Mouse (Mus musculus) neural tube, postnatal 0 days (tissue): ENCODE measurements around the gene Ino80e. TPM values are rescaled to one million over a fixed set of nuclear protein-coding genes. Genes with fewer than 3 reads are reported as not detected.

Source experiments
- polyA plus RNA-seq: library from polyadenylated mRNA; unstranded; fragments of >200 nt; fragmentation: Nextera tagmentation; extraction: Ambion mirVana; gene quantifications from 2 replicates; pipeline ENCODE4 v1.2.1, GENCODE M21; 2015

The Ino80e gene
- 78.5 and 82.2 TPM in 2 replicates for polyA plus RNA-seq

DNA sequence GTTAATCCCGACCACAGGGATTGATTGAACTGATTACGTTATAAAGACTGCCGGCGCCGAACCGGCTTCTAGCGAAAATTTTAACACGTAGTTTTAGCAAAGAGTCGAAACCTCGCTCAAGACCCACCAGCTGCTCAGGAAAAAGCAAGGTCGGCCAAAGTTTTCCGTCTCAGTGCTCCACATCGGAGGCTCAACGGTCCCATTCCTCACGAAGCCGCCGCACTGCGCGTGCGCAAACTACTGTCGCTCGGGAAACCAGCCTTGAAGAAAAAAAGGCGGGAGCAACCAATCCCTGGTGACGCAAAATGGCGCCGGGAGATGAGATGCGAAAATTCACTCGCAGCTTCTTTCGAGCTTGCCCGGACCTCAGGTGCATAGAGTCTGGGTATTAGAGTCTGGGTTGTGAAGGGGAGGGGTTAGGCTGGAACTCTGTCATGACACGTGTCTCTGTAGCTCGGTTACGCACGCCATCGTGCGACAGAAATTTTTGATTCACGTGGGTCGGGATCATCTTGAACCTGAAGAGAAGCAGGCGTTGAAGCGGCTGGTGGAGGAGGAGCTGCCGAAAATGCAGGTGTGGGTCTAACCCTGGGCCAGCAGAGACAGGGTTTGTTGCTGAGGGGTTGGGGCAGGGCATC lies at the start of gene Ino80e:
Gene Ino80e, minus strand, starts transcription at position 231 of the 638 bp plus-strand sequence.

DNA sequence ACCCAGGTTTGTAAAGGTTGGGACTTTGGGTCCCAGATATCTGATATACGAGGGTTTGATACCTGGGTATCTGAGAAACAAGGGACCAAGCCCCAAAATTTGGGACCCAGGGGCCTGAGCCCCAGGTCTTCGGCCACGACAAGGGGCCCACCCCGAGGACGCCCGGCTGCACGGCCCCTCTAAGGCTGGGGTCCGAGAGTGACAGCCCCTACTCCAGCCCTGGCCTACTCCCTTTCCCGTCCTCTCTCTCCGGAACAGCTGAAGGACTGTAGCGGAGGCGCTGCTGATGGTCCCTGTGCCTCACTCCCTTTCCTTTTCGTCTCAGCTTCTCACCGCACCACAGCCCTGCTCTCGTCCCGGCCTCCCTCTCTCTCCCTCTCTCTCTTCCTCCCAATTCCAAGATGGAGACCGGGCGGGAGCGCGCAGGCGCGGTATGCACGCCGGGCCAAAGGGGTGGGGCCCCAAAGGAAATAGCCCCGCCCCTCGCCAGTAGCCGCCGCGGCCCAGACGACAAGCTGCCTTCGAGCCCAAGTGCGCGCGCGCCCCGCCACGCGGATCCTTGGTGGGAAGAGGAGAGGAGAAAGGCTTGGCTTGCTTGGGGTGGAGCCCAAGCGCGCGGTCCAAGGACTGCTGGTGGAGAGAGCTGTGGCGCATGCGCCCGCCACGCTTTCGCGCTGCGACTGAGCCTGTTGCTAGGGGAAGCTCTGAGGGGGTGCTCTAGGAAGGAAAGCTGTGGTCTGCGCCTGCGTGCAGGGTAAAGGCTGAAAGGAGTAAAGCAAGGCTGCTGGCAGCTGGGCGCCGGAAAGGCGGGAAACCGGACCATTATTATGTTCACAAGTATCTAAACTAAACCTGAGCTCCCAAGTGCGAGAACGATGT lies 22.3 kb upstream of the Ino80e start, which contains the start of gene Taok2:
Gene Taok2, minus strand, starts transcription at position 418 of the 879 bp plus-strand sequence.

DNA sequence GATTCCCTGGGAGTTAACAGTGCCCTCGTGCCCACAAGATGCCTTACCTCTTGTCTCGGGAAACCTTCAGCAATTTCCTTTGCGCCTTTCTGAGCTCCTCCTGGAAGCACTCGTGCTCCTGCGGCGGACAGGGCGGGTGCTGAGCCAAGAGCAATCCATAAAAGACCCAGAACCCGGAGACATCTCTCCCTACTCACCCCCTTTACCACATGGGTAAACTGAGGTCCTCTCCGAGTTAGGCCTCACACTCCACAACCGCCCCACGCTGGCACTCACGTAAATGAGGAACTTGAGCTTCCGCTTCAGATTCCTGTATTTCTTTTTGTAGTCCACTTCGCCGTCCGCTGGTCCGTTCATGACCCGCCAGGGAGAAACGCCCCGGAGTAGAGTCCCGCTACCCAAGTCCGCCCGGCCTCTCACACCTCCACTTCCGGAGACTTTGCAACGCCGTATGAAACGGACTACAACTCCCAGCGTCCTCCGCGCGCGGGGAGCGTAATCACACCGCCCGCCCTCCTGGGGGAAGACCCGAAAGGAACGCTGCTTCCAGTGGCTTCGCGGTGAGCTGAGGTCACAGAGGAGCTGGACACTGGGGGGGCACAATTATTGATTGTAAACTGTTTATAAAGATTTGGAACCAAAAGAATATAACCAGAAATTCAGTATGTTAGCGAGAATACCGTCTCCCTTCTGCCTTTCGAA lies 597 bp downstream of the Ino80e start, which contains the start of gene Hirip3:
Gene Hirip3, plus strand, starts transcription at position 544 of the 702 bp plus-strand sequence.

DNA sequence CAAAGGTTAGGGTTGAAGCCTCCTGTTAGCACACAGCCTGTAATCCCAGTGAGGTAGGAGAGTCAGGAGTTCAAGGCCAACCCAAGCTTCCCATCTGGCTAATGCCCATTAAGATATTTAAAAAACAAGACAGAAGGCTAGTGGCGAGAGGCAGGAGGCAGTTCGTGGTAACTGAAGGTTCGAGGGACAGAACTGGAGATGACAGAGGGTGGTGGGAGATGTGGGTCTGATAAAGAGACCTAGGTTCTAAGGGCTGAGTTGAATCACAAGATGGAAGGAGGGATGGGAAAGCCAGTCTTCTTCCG lies 15.1 kb downstream of the Ino80e start, which contains the start of gene Doc2a:
Gene Doc2a, plus strand, starts transcription at position 301 of the 305 bp plus-strand sequence.

DNA sequence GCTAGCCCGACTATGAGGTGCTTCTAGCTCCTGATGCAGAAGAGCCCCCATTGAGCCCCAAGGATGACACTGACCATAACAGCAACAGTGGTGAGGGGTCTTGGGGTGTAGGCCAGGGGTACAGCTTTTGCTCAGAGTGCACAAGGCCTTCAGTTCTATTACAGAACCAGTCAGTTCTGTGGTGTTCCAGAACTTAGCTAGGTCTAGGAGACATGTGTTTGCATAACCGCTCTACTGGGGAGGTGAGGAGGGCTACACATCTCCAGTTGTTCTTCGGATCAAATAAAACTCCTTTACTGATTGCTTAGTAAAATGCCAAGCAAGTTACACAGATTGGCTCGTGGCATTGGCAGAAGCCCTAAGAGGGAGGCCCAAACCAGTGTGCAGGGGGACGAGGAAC lies 30.6 kb downstream of the Ino80e start, which contains the start of gene 4930451I11Rik:
Gene 4930451I11Rik, minus strand, starts transcription at position 101 of the 400 bp plus-strand sequence.

Other genes with a start within 250 kb of the Ino80e start
- 22.9 and 33.6 TPM in 2 replicates for gene Nupr1, start 231.5 kb downstream of the Ino80e start, polyA plus RNA-seq
- gene Sgf29, start 213.1 kb downstream of the Ino80e start, polyA plus RNA-seq = 44.2 and 55.6 TPM in 2 replicates
- 14.9 and 22.4 TPM in 2 replicates for gene Sult1a1, start 185.9 kb downstream of the Ino80e start, polyA plus RNA-seq
- gene Bola2, start 167.0 kb downstream of the Ino80e start, polyA plus RNA-seq = 164 and 178 TPM in 2 replicates
- 12.0 and 12.8 TPM in 2 replicates for gene Slx1b, start 166.6 kb downstream of the Ino80e start, polyA plus RNA-seq
- gene Coro1a, start 154.6 kb downstream of the Ino80e start, polyA plus RNA-seq = 109 and 127 TPM in 2 replicates
- 104 and 106 TPM in 2 replicates for gene Mapk3, start 102.8 kb downstream of the Ino80e start, polyA plus RNA-seq
- 1.1 and 1.2 TPM in 2 replicates for gene Gdpd3, start 96.0 kb downstream of the Ino80e start, polyA plus RNA-seq
- 255 and 259 TPM in 2 replicates for gene Ypel3, start 85.4 kb downstream of the Ino80e start, polyA plus RNA-seq
- 0.31 and 0.47 TPM in 2 replicates for gene Tbx6, start 80.9 kb downstream of the Ino80e start, polyA plus RNA-seq
- 129 and 149 TPM in 2 replicates for gene Ppp4c, start 69.9 kb downstream of the Ino80e start, polyA plus RNA-seq
- 43.9 and 56.4 TPM in 2 replicates for gene Fam57b, start 64.7 kb downstream of the Ino80e start, polyA plus RNA-seq
- 0.65 TPM in 1 of 2 replicates, not detected in the other for gene 4930451I11Rik, start 30.7 kb downstream of the Ino80e start, polyA plus RNA-seq
- gene Doc2a, start 15.0 kb downstream of the Ino80e start, polyA plus RNA-seq = 60.9 and 64.7 TPM in 2 replicates
- 17.0 and 23.3 TPM in 2 replicates for gene Hirip3, start 405 bp downstream of the Ino80e start, polyA plus RNA-seq
- 39.4 and 47.0 TPM in 2 replicates for gene Taok2, start 22.3 kb upstream of the Ino80e start, polyA plus RNA-seq
- 40.7 and 41.1 TPM in 2 replicates for gene Tmem219, start 60.5 kb upstream of the Ino80e start, polyA plus RNA-seq
- gene Kctd13, start 66.5 kb upstream of the Ino80e start, polyA plus RNA-seq = 129 and 134 TPM in 2 replicates
- 13.0 and 20.5 TPM in 2 replicates for gene Asphd1, start 87.2 kb upstream of the Ino80e start, polyA plus RNA-seq
- 80.0 and 106 TPM in 2 replicates for gene Sez6l2, start 88.2 kb upstream of the Ino80e start, polyA plus RNA-seq
- gene Cdipt, start 113.5 kb upstream of the Ino80e start, polyA plus RNA-seq = 137 and 157 TPM in 2 replicates
- 0.50 and 1.1 TPM in 2 replicates for gene Cdiptos, start 113.7 kb upstream of the Ino80e start, polyA plus RNA-seq
- 4.9 and 5.9 TPM in 2 replicates for gene Mvp, start 152.2 kb upstream of the Ino80e start, polyA plus RNA-seq
- gene Pagr1b, start 154.1 kb upstream of the Ino80e start, polyA plus RNA-seq = 0.70 TPM in 1 of 2 replicates, not detected in the other
- 23.1 and 63.2 TPM in 2 replicates for gene Pagr1a, start 155.0 kb upstream of the Ino80e start, polyA plus RNA-seq
- 36.5 and 56.8 TPM in 2 replicates for gene Gm42742, start 158.7 kb upstream of the Ino80e start, polyA plus RNA-seq
- gene Prrt2, start 158.8 kb upstream of the Ino80e start, polyA plus RNA-seq = 128 and 150 TPM in 2 replicates
- 88.1 and 104 TPM in 2 replicates for gene Maz, start 164.7 kb upstream of the Ino80e start, polyA plus RNA-seq
- gene Kif22, start 180.1 kb upstream of the Ino80e start, polyA plus RNA-seq = 13.7 and 20.7 TPM in 2 replicates
- not detected in 2 replicates for gene Zg16, start 225.0 kb upstream of the Ino80e start, polyA plus RNA-seq
- 1.6 and 2.1 TPM in 2 replicates for gene AI467606, start 229.0 kb upstream of the Ino80e start, polyA plus RNA-seq